Mouse (Mus musculus): Measurements from ENCODE around the gene Rab31. TPM values are rescaled to one million over a fixed set of nuclear protein-coding genes. Genes with fewer than 3 reads are reported as not detected.
A peak's percentile ranks its signal among the peaks of the same experiment; 100 is the strongest.
"Not testable (repeated sequence)": the region's sequence is repeated elsewhere in the genome, so short reads cannot be mapped to it uniquely, and the experiment has no call there.

Rab31 gene
- polyA plus RNA-seq, 1 experiment from 2014 or later, result 49.8 TPM

DNA sequence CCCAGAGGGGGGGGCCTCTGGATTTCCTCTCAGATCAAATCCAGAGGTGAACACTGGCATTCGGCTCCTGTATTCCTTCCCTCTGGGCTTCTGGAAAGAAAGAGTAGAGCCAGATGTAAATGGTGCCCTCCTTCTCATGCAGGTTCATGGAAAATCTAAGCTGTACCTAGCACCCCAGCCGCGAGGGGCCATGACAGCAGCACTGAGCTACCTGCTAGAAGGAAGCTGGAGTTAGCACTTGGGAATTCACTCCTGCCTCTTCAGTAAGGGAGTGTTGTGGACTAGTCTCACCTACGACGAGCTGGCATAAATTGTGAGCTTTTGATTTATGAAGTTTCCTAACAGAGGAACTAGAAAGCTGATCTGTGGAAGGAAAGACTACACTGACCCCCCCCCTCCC, 129.0 kb downstream of the Rab31 start:
- H3K4me2 ChIP-seq (replicated peaks), result peak overlapping the region; percentile 8
- no peak overlapping the region for H3K4me3 ChIP-seq (replicated peaks)
- H3K36me3 ChIP-seq, result no peaks in the 10 kb centered on the region
- no peak for ATAC-seq (ENCODE audit: insufficient number of reproducible peaks, low FRiP score, low TSS enrichment, low read depth)
- no peaks in the 10 kb centered on the region for H3K27me3 ChIP-seq
- peak overlapping the region; percentile 83 for H3K27ac ChIP-seq (replicated peaks)
- no peaks in the 10 kb centered on the region for H3K9me3 ChIP-seq (replicated peaks)
- WGBS, result 55% methylated on average over 5 of the region's 5 CpGs
- H3K4me1 ChIP-seq, result peaks cover 19% of the 10 kb centered on the region
- no peak overlapping the region for H3K9ac ChIP-seq

GRCm38 (mm10) chr17:65643051-65643521, 129.5 kb downstream of the Rab31 start:
- H3K4me3 ChIP-seq (replicated peaks), result no peak overlapping the region
- H3K27ac ChIP-seq (replicated peaks), result peak overlapping the region; percentile 83
- 6% methylated on average over 10 of the region's 10 CpGs for WGBS
- no peaks in the 10 kb centered on the region for H3K9me3 ChIP-seq (replicated peaks)
- no peaks in the 10 kb centered on the region for H3K36me3 ChIP-seq
- no peaks in the 10 kb centered on the region for H3K27me3 ChIP-seq
- no peak overlapping the region for H3K9ac ChIP-seq
- ATAC-seq (ENCODE audit: insufficient number of reproducible peaks, low FRiP score, low TSS enrichment, low read depth), result peak; percentile 17; the same call in 1 of the 2 replicates
- H3K4me1 ChIP-seq, result peaks cover 19% of the 10 kb centered on the region
- peak overlapping the region; percentile 8 for H3K4me2 ChIP-seq (replicated peaks)

DNA sequence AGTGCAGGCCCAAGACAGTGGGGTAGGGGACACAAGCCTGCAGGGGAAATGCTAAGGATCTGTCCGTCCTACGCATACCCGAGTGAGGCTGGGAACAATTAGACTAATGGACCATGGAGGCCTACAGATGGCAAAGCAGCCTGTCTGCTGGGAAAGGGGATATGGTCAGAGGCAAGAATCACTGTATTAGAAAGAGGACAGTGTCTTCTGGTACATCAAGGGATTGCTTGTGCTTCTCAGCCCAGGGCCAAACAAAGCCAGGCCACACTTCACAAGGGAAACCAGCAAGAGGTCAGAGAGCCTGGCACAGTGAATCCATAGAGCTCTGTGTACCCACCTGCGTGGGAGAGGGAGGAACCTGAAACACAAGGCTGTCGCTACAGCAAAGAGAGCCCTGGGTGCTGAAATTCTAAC, 130.0 kb downstream of the Rab31 start:
- 25% methylated on average over 5 of the region's 5 CpGs for WGBS
- Histone ChIP-seq H3K4me2 (replicated peaks) (0 out of 2 replicates have a peak overlapping the region, but pooled peaks have one; percentile 8), H3K27ac (replicated peaks) (peak overlapping the region; percentile 83), H3K9ac (no peak overlapping the region), H3K27me3 (no peaks in the 10 kb centered on the region), H3K9me3 (replicated peaks) (no peaks in the 10 kb centered on the region), H3K36me3 (no peaks in the 10 kb centered on the region), H3K4me1 (peaks cover 19% of the 10 kb centered on the region), H3K4me3 (replicated peaks) (no peak overlapping the region)
- no peak for ATAC-seq (ENCODE audit: insufficient number of reproducible peaks, low FRiP score, low TSS enrichment, low read depth)

GRCm38 (mm10) chr17:65641734-65642218, 130.8 kb downstream of the Rab31 start, which contains the start of gene Txndc2:
Txndc2 (minus strand) TSS chr17:65642168.
- Histone ChIP-seq H3K4me3 (replicated peaks) (no peak within 1 kb of the TSS), H3K4me2 (replicated peaks) (peak within 1 kb of the TSS; percentile 8; the same call in 1 of the 2 replicates), H3K9ac (no peak within 1 kb of the TSS), H3K4me1 (peaks cover 19% of the 10 kb centered on the region), H3K27ac (replicated peaks) (peak within 1 kb of the TSS; percentile 83), H3K36me3 (no peaks in the 10 kb centered on the region), H3K9me3 (replicated peaks) (no peaks in the 10 kb centered on the region), H3K27me3 (no peaks in the 10 kb centered on the region)
- no peak for ATAC-seq (ENCODE audit: insufficient number of reproducible peaks, low FRiP score, low TSS enrichment, low read depth)
- WGBS, result 84% methylated on average over 11 of the region's 11 CpGs

- H3K9ac ChIP-seq, result no peak overlapping the region
- no peak overlapping the region for H3K27ac ChIP-seq (replicated peaks)
- no peaks in the 10 kb centered on the region for H3K9me3 ChIP-seq (replicated peaks)
- peaks cover 26% of the 10 kb centered on the region for H3K4me1 ChIP-seq
- no peak overlapping the region for H3K4me3 ChIP-seq (replicated peaks)
- no peak overlapping the region for H3K4me2 ChIP-seq (replicated peaks)
- no peaks in the 10 kb centered on the region for H3K36me3 ChIP-seq
- 79% methylated on average over 1 of the region's 1 CpGs for WGBS
- no peaks in the 10 kb centered on the region for H3K27me3 ChIP-seq
- ATAC-seq (ENCODE audit: insufficient number of reproducible peaks, low FRiP score, low TSS enrichment, low read depth), result no peak
Observed at GRCm38 (mm10) chr17:65639144-65639543, 133.4 kb downstream of the Rab31 start.

DNA sequence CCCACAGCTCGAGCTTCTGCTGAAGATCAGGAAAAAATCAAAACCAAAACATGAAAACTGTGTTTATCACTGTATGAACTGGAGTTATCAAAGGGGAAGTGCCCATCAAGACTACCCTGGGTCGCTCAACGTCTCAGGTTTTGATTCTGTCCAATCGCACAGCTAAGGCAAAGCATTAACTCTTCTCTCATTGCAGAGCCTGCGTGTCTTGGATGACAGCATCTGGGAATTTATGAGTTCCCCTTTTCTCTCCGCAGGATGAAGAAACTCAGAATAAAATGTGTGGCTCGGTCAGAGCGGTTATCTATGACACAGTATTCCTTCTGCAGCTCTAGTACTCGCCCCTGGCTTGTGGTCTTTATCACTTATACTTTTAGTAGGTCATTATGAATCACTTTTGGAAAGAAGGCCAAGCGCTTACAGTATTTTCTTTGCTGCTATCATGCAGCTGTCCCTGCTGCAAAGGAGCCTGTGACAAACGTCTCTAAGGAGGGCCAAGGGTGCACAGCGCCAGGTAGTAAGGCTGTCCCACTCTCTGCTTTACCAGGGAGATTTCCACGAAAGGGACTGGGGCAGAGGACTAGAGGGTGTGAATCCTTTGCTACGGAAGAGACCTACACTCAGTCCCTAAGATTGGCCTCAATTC, 136.7 kb downstream of the Rab31 start:
- Histone ChIP-seq H3K4me2 (replicated peaks) (no peak overlapping the region), H3K27me3 (no peaks in the 10 kb centered on the region), H3K4me1 (0 out of 2 replicates have a peak, but pooled peaks cover 7% of the 10 kb centered on the region), H3K4me3 (replicated peaks) (no peak overlapping the region), H3K9ac (no peak overlapping the region), H3K36me3 (no peaks in the 10 kb centered on the region), H3K27ac (replicated peaks) (no peak overlapping the region), H3K9me3 (replicated peaks) (no peaks in the 10 kb centered on the region)
- WGBS, result 77% methylated on average over 14 of the region's 14 CpGs
- no peak for ATAC-seq (ENCODE audit: insufficient number of reproducible peaks, low FRiP score, low TSS enrichment, low read depth)

DNA sequence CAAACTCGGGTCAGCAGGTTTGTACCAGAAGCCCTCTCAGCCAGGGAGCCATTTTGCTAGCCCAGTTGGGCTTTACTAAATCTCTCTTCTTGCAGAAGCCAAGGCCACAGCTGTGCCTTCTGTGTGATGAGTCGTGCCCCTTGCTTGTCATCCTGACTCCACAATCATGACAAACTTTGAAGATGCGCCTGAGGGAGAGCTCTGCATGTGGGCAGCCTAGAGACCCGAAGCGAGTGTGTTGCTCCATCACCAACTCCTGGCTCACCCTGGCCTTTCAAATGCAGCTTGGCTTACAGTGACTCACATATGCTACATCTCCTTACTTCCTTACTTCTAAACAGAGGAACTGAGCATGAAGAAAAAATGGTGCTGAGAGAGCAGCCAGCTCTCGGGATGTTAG, 142.6 kb downstream of the Rab31 start:
- WGBS, result 76% methylated on average over 6 of the region's 6 CpGs
- H3K4me3 ChIP-seq (replicated peaks), result no peak overlapping the region
- no peak for ATAC-seq (ENCODE audit: insufficient number of reproducible peaks, low FRiP score, low TSS enrichment, low read depth)

DNA sequence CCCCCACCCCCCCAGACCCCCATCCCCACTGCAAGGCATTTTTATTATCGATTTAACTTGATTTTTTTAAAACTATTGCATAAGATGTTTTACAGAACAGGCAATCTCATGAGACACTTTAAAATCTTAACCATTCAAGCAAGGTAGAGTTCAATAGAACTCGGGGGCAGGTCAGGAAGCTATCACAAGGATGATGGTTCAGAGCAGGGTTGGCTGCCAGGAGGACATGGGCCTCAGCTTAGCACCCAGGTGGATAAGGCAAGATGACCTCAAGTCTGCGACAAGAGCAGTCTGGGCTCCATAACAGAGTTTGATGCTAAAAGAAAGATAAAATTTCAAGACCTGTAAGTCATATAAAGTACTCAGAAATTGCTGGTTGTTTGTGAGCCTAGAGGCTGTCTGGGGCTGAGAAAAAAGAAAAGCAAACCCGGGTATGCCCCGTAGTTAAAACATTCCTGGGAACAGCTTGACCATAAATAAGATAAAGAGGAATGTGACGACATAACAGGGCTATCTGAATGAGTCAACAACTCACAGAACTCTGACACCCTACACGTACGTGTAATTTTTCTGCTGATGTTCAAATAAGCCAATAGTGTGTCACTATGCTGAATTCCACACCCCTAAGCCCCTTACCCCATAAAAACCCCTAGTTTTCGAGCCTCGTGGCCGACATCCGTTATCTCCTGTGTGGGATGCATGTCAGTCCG, 143.6 kb downstream of the Rab31 start:
- H3K27ac ChIP-seq (replicated peaks); H3K4me1 ChIP-seq; H3K9ac ChIP-seq; H3K4me3 ChIP-seq (replicated peaks); ATAC-seq (ENCODE audit: insufficient number of reproducible peaks, low FRiP score, low TSS enrichment, low read depth); H3K9me3 ChIP-seq (replicated peaks); H3K4me2 ChIP-seq (replicated peaks); H3K36me3 ChIP-seq; H3K27me3 ChIP-seq: not testable (repeated sequence)
- 79% methylated on average over 13 of the region's 13 CpGs for WGBS

More for the DNA sequence above, 142.6 kb downstream of the Rab31 start:
- Histone ChIP-seq H3K9me3 (replicated peaks) (no peaks in the 10 kb centered on the region), H3K27ac (replicated peaks) (no peak overlapping the region), H3K36me3 (no peaks in the 10 kb centered on the region), H3K9ac (no peak overlapping the region), H3K27me3 (no peaks in the 10 kb centered on the region), H3K4me1 (0 out of 2 replicates have a peak, but pooled peaks cover 4% of the 10 kb centered on the region), H3K4me2 (replicated peaks) (no peak overlapping the region)

DNA sequence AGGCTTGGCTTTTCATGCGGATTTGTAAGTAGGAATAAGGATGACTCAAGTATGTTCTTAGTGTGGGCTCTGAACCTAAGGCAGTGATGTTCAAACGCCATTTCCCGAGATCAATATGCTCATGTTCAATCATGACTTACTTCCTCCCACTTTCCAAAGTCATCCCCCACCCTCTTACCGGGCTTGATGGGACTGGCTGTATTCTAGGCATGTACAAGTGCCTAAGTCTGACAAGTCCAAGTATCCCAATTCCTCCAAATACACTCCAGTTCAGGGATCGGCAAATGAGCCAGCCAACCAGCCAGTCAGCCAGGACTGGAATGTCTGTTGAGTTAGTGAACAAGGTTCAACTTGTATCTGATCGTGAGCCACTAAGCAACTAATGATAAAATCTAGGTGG, 146.3 kb downstream of the Rab31 start:
- Histone ChIP-seq H3K36me3 (no peaks in the 10 kb centered on the region), H3K27ac (replicated peaks) (no peak overlapping the region), H3K4me3 (replicated peaks) (no peak overlapping the region), H3K9ac (no peak overlapping the region), H3K4me2 (replicated peaks) (no peak overlapping the region), H3K4me1 (no peaks in the 10 kb centered on the region), H3K27me3 (no peaks in the 10 kb centered on the region), H3K9me3 (replicated peaks) (no peaks in the 10 kb centered on the region)
- no peak for ATAC-seq (ENCODE audit: insufficient number of reproducible peaks, low FRiP score, low TSS enrichment, low read depth)
- WGBS, result 86% methylated on average over 6 of the region's 6 CpGs

DNA sequence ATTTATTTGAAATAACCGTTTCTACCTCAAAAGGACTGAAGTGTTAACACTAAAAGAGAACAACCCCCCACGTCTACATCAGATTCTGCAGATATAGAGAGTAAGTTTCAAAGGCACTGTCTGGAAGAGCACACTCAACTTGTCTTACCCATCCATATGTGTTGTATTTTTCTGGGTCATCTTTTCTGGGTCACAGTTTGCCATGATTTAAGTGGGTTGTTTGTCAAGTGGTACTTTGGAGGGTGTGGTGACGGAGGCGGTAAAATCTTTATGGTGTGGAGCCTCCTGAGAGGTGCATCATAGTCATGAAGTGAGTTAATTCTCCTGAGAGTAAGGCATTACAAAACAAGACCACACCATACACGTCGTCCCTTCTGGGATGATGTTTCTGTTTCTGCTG, 147.0 kb downstream of the Rab31 start:
- no peak overlapping the region for H3K9ac ChIP-seq
- H3K27ac ChIP-seq (replicated peaks), result no peak overlapping the region
- ATAC-seq (ENCODE audit: insufficient number of reproducible peaks, low FRiP score, low TSS enrichment, low read depth), result no peak
- H3K36me3 ChIP-seq, result no peaks in the 10 kb centered on the region
- no peaks in the 10 kb centered on the region for H3K9me3 ChIP-seq (replicated peaks)
- H3K4me2 ChIP-seq (replicated peaks), result no peak overlapping the region
- H3K4me3 ChIP-seq (replicated peaks), result no peak overlapping the region
- no peaks in the 10 kb centered on the region for H3K27me3 ChIP-seq
- 79% methylated on average over 6 of the region's 6 CpGs for WGBS
- H3K4me1 ChIP-seq, result no peaks in the 10 kb centered on the region

DNA sequence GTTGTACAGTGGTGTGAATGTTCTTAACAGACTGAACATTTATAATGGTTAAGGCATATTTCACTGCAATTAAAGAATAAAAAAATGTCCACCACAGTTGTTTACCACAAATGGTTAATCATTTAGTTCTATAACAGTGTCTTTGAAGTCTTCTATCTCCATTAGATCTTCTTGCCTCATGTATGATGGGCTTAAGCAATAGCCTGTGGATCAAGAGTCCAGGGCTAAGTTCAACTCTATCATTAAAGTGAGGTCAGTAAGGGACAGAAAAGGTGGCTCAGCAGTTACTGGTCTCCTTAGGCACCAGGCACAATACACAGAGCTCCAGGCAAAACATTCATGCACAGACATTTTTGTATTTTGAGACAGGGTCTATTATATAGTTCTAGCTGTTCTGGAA, 149.4 kb downstream of the Rab31 start:
- Histone ChIP-seq H3K4me2 (replicated peaks) (no peak overlapping the region), H3K4me3 (replicated peaks) (no peak overlapping the region), H3K27ac (replicated peaks) (no peak overlapping the region), H3K36me3 (no peaks in the 10 kb centered on the region), H3K27me3 (no peaks in the 10 kb centered on the region), H3K9me3 (replicated peaks) (no peaks in the 10 kb centered on the region), H3K4me1 (no peaks in the 10 kb centered on the region), H3K9ac (no peak overlapping the region)
- ATAC-seq (ENCODE audit: insufficient number of reproducible peaks, low FRiP score, low TSS enrichment, low read depth), result no peak
